Mouse (Mus musculus): Measurements from ENCODE around the gene Mybpc2. TPM values are rescaled to one million over a fixed set of nuclear protein-coding genes. Genes with fewer than 3 reads are reported as not detected.

The Mybpc2 gene
- polyA plus RNA-seq, 1 experiment from 2014 or later, result 1.2 TPM

GRCm38 (mm10) chr7:44546274-44546673 is 21.8 kb upstream of the Mybpc2 start:
- 92% methylated on average over 3 of the region's 3 CpGs for WGBS

DNA sequence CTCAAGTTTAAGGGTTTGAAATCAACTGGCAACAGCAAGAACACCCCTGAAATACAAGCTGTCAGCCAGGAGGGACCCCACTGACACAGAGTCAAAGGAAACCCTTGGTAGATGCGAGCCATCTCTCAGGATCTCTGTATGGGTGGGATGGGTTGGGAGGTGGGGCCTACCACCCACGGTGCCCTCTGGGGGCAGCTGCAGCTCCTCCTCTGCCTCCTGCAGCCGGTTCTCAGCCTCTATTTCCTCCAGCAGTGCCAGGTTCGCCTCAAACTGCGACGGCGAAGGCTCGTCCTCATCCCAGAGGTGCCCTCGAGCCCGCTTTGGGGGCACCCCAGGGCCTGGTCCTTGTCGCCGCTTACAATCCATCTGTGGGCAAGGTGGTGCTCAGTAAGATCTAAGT is 18.6 kb upstream of the Mybpc2 start:
- H3K4me3 ChIP-seq, result no peak overlapping the region
- H3K9ac ChIP-seq, result no peak overlapping the region
- ATAC-seq (ENCODE audit: insufficient number of reproducible peaks, low FRiP score), result no peak
- H3K4me1 ChIP-seq (replicated peaks), result peaks cover 13% of the 10 kb centered on the region
- H3K4me2 ChIP-seq, result no peak overlapping the region
- H3K9me3 ChIP-seq (replicated peaks), result no peaks in the 10 kb centered on the region; the same call in 1 of the 2 replicates
- H3K27me3 ChIP-seq (replicated peaks), result no peaks in the 10 kb centered on the region
- peaks cover 62% of the 10 kb centered on the region for H3K36me3 ChIP-seq
- 73% methylated on average over 12 of the region's 12 CpGs for WGBS
- H3K27ac ChIP-seq (ENCODE audit: poor library complexity, severe bottlenecking), result no peak overlapping the region

More at GRCm38 (mm10) chr7:44546274-44546673, 21.8 kb upstream of the Mybpc2 start:
- no peaks in the 10 kb centered on the region; the same call in 1 of the 2 replicates for H3K9me3 ChIP-seq (replicated peaks)
- H3K36me3 ChIP-seq, result peaks cover 51% of the 10 kb centered on the region
- peaks cover 13% of the 10 kb centered on the region for H3K4me1 ChIP-seq (replicated peaks)
- H3K27me3 ChIP-seq (replicated peaks), result no peaks in the 10 kb centered on the region
- no peak overlapping the region for H3K4me2 ChIP-seq
- ATAC-seq (ENCODE audit: insufficient number of reproducible peaks, low FRiP score), result no peak
- H3K4me3 ChIP-seq, result no peak overlapping the region
- H3K27ac ChIP-seq (ENCODE audit: poor library complexity, severe bottlenecking), result no peak overlapping the region
- H3K9ac ChIP-seq, result no peak overlapping the region

GRCm38 (mm10) chr7:44542555-44542954 is 18.1 kb upstream of the Mybpc2 start:
- Histone ChIP-seq H3K36me3 (peaks cover 68% of the 10 kb centered on the region), H3K4me2 (no peak overlapping the region), H3K9me3 (replicated peaks) (no peaks in the 10 kb centered on the region; the same call in 1 of the 2 replicates), H3K27me3 (replicated peaks) (no peaks in the 10 kb centered on the region), H3K4me1 (replicated peaks) (peaks cover 8% of the 10 kb centered on the region), H3K9ac (no peak overlapping the region), H3K27ac (ENCODE audit: poor library complexity, severe bottlenecking) (no peak overlapping the region), H3K4me3 (no peak overlapping the region)
- ATAC-seq (ENCODE audit: insufficient number of reproducible peaks, low FRiP score), result no peak
- WGBS, result 95% methylated on average over 11 of the region's 11 CpGs

GRCm38 (mm10) chr7:44538756-44539624 is 14.5 kb upstream of the Mybpc2 start:
- H3K4me1 ChIP-seq (replicated peaks), result no peaks in the 10 kb centered on the region
- H3K4me3 ChIP-seq, result no peak overlapping the region
- no peak overlapping the region for H3K4me2 ChIP-seq
- ATAC-seq (ENCODE audit: insufficient number of reproducible peaks, low FRiP score), result no peak
- WGBS, result 93% methylated on average over 41 of the region's 41 CpGs
- peaks cover 93% of the 10 kb centered on the region for H3K36me3 ChIP-seq
- H3K9me3 ChIP-seq (replicated peaks), result no peaks in the 10 kb centered on the region
- no peak overlapping the region for H3K9ac ChIP-seq
- H3K27ac ChIP-seq (ENCODE audit: poor library complexity, severe bottlenecking), result no peak overlapping the region
- H3K27me3 ChIP-seq (replicated peaks), result no peaks in the 10 kb centered on the region

- no peak overlapping the region for H3K4me2 ChIP-seq
- no peaks in the 10 kb centered on the region for H3K4me1 ChIP-seq (replicated peaks)
- H3K36me3 ChIP-seq, result peaks cover 99% of the 10 kb centered on the region
- no peaks in the 10 kb centered on the region for H3K27me3 ChIP-seq (replicated peaks)
- H3K9me3 ChIP-seq (replicated peaks), result no peaks in the 10 kb centered on the region
- no peak overlapping the region for H3K27ac ChIP-seq (ENCODE audit: poor library complexity, severe bottlenecking)
- WGBS, result 90% methylated on average over 13 of the region's 13 CpGs
- H3K9ac ChIP-seq, result no peak overlapping the region
- ATAC-seq (ENCODE audit: insufficient number of reproducible peaks, low FRiP score), result no peak
- no peak overlapping the region for H3K4me3 ChIP-seq
Observed at GRCm38 (mm10) chr7:44537496-44537895, 13.0 kb upstream of the Mybpc2 start.

- WGBS, result 77% methylated on average over 7 of the region's 7 CpGs
Observed at GRCm38 (mm10) chr7:44537009-44537408, 12.6 kb upstream of the Mybpc2 start.

DNA sequence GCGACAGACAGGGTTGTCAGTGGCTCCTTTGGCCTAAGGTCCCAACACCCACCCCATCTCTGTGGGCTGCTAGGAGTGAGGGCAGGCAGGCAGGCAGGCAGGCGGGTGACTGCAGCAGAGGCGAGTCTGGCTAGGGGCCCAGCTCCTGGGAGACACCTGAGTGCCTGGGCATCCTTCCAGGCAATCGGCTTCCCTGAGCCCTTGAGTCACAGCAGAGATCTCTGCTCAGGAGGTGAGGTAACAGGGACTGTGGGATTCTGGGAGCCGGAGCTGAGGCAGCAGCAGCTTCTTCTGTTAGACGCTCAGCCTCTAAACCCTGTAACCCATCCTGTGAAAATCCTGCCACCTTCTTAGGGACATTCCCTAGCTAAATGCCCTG is 12.1 kb upstream of the Mybpc2 start:
- H3K4me3 ChIP-seq, result no peak overlapping the region
- H3K9me3 ChIP-seq (replicated peaks), result no peaks in the 10 kb centered on the region
- no peak overlapping the region for H3K9ac ChIP-seq
- H3K27me3 ChIP-seq (replicated peaks), result no peaks in the 10 kb centered on the region
- no peak overlapping the region for H3K4me2 ChIP-seq
- ATAC-seq (ENCODE audit: insufficient number of reproducible peaks, low FRiP score), result no peak
- peaks cover 90% of the 10 kb centered on the region for H3K36me3 ChIP-seq
- no peak overlapping the region for H3K27ac ChIP-seq (ENCODE audit: poor library complexity, severe bottlenecking)
- WGBS, result 82% methylated on average over 6 of the region's 6 CpGs
- no peaks in the 10 kb centered on the region for H3K4me1 ChIP-seq (replicated peaks)

More at GRCm38 (mm10) chr7:44537009-44537408, 12.6 kb upstream of the Mybpc2 start:
- no peak overlapping the region for H3K9ac ChIP-seq
- H3K36me3 ChIP-seq, result peaks cover 94% of the 10 kb centered on the region
- H3K9me3 ChIP-seq (replicated peaks), result no peaks in the 10 kb centered on the region
- H3K27ac ChIP-seq (ENCODE audit: poor library complexity, severe bottlenecking), result no peak overlapping the region
- no peak overlapping the region for H3K4me2 ChIP-seq
- ATAC-seq (ENCODE audit: insufficient number of reproducible peaks, low FRiP score), result no peak
- H3K4me3 ChIP-seq, result no peak overlapping the region
- H3K4me1 ChIP-seq (replicated peaks), result no peaks in the 10 kb centered on the region
- no peaks in the 10 kb centered on the region for H3K27me3 ChIP-seq (replicated peaks)

GRCm38 (mm10) chr7:44535657-44536589 is 11.5 kb upstream of the Mybpc2 start:
- Histone ChIP-seq H3K9me3 (replicated peaks) (no peaks in the 10 kb centered on the region), H3K27me3 (replicated peaks) (no peaks in the 10 kb centered on the region), H3K4me3 (no peak overlapping the region), H3K27ac (ENCODE audit: poor library complexity, severe bottlenecking) (no peak overlapping the region), H3K36me3 (peaks cover 84% of the 10 kb centered on the region), H3K9ac (no peak overlapping the region), H3K4me2 (no peak overlapping the region), H3K4me1 (replicated peaks) (0 out of 2 replicates have a peak, but pooled peaks cover 5% of the 10 kb centered on the region)
- 89% methylated on average over 27 of the region's 27 CpGs for WGBS
- no peak for ATAC-seq (ENCODE audit: insufficient number of reproducible peaks, low FRiP score)

GRCm38 (mm10) chr7:44534656-44535441 is 10.4 kb upstream of the Mybpc2 start:
- Histone ChIP-seq H3K9me3 (replicated peaks) (no peaks in the 10 kb centered on the region), H3K36me3 (peaks cover 73% of the 10 kb centered on the region), H3K27me3 (replicated peaks) (peaks cover under 1% of the 10 kb centered on the region), H3K9ac (no peak overlapping the region), H3K4me3 (no peak overlapping the region), H3K27ac (ENCODE audit: poor library complexity, severe bottlenecking) (no peak overlapping the region), H3K4me2 (no peak overlapping the region), H3K4me1 (replicated peaks) (0 out of 2 replicates have a peak, but pooled peaks cover 5% of the 10 kb centered on the region)
- no peak for ATAC-seq (ENCODE audit: insufficient number of reproducible peaks, low FRiP score)
- WGBS, result 87% methylated on average over 19 of the region's 19 CpGs

DNA sequence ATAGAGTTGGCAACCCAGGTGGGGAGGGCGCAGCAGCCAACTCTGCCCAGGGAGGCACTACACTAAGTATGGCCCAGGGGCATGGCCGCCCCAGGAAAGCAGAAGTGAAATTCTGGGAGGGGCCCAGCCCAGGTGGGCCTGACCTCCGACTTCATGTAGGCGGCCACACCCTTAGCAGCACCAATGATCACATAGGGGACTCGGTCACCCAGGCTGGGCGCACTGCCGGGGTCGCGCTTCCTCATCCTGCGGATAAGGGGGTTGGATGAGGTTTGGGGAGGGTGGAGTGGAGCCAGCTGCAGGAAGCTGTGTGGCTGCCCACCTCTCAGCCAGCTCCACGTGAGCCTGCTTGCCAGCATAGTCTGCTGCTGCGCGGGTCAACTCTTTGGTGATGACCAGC is 9.8 kb upstream of the Mybpc2 start:
- Histone ChIP-seq H3K9ac (no peak overlapping the region), H3K27ac (ENCODE audit: poor library complexity, severe bottlenecking) (no peak overlapping the region), H3K9me3 (replicated peaks) (no peaks in the 10 kb centered on the region), H3K4me2 (no peak overlapping the region), H3K27me3 (replicated peaks) (peaks cover 6% of the 10 kb centered on the region), H3K4me1 (replicated peaks) (0 out of 2 replicates have a peak, but pooled peaks cover 5% of the 10 kb centered on the region), H3K36me3 (peaks cover 67% of the 10 kb centered on the region), H3K4me3 (no peak overlapping the region)
- no peak for ATAC-seq (ENCODE audit: insufficient number of reproducible peaks, low FRiP score)
- 88% methylated on average over 13 of the region's 13 CpGs for whole genome bisulfite sequencing

Measured in heart, embryonic 12.5 days (tissue).